In the genomic region with DNA sequence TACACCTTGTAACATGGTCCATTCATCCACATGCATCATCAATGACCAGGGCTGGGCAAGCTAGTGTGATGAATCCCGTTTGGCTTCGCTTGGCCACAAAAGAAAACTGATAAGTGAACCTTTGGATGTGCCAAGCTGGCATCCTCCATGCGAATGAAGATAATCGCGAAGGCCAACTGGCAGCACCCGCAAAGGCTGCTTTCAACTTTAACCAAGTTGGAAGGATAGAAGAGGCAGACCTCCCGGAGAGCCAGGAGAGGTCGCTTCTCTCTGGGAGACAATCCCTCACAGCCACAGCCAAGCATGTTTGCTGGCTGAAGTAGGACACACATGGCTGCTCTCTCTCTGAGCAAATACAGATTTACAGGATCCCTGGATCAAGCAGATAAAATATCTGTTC, we compare ENCODE assay signal across 14 mouse cellular contexts.
DNase-seq lines count a peak whose midpoint lies in the region; ATAC-seq lines count a peak whose summit lies in the region.
"Had no signal": no experiment of that assay in that cellular context is flagged by ENCODE, and none has a peak within 500 bp of the region (broad histone marks: within the 10 kb centered on the region; RNA-seq: fewer than 3 reads in every experiment).

No protein-coding gene starts in this region.

- no peak overlapping the region for H3K27ac ChIP-seq in heart, embryonic 10.5 days
- H3K27ac ChIP-seq in forebrain, embryonic 14.5 days (ENCODE audit: low read depth, low read length), result no peak overlapping the region
- H3K27ac ChIP-seq: forebrain, embryonic 15.5 days; intestine, embryonic 15.5 days; lung, embryonic 15.5 days had no signal

- no peak for ATAC-seq in forebrain, embryonic 14.5 days
- ATAC-seq: forebrain, embryonic 15.5 days; intestine, embryonic 15.5 days had no signal

- H3K36me3 ChIP-seq in heart, embryonic 10.5 days, result no peaks in the 10 kb centered on the region
- H3K36me3 ChIP-seq in forebrain, embryonic 14.5 days (ENCODE audit: control insufficient read depth, insufficient read depth, low read length), result no peaks in the 10 kb centered on the region
- H3K36me3 ChIP-seq: forebrain, embryonic 15.5 days; intestine, embryonic 15.5 days; lung, embryonic 15.5 days had no signal

- H3K9ac ChIP-seq in forebrain, embryonic 14.5 days (ENCODE audit: low read length), result no peak overlapping the region
- H3K9ac ChIP-seq: forebrain, embryonic 15.5 days; intestine, embryonic 15.5 days; lung, embryonic 15.5 days had no signal

- no peaks in the 10 kb centered on the region for H3K4me1 ChIP-seq in heart, embryonic 10.5 days
- no peaks in the 10 kb centered on the region for H3K4me1 ChIP-seq in forebrain, embryonic 14.5 days (ENCODE audit: control insufficient read depth, insufficient read depth, low read length)
- H3K4me1 ChIP-seq: forebrain, embryonic 15.5 days; intestine, embryonic 15.5 days; lung, embryonic 15.5 days had no signal

- H3K4me3 ChIP-seq in heart, embryonic 10.5 days, result no peak overlapping the region
- H3K4me3 ChIP-seq in forebrain, embryonic 14.5 days (ENCODE audit: low read depth, low read length), result no peak overlapping the region
- H3K4me3 ChIP-seq: forebrain, embryonic 15.5 days; intestine, embryonic 15.5 days; lung, embryonic 15.5 days had no signal

- no peak overlapping the region for H3K4me2 ChIP-seq in forebrain, embryonic 14.5 days (ENCODE audit: low read length)
- H3K4me2 ChIP-seq: forebrain, embryonic 15.5 days; intestine, embryonic 15.5 days; lung, embryonic 15.5 days had no signal

- H3K9me3 ChIP-seq in heart, embryonic 10.5 days, result no peaks in the 10 kb centered on the region
- H3K9me3 ChIP-seq in forebrain, embryonic 14.5 days (replicated peaks; ENCODE audit: control insufficient read depth, low read length), result no peaks in the 10 kb centered on the region
- H3K9me3 ChIP-seq: forebrain, embryonic 15.5 days; intestine, embryonic 15.5 days; lung, embryonic 15.5 days had no signal

- DNase-seq in heart, adult 18-20 months, result peak; percentile 24 to 64
- DNase-seq in heart, embryonic 10.5 days (ENCODE audit: low spot score), result no peak
- peak; percentile 86 for DNase-seq in ovary, adult 18-20 months (ENCODE audit: low spot score)
- DNase-seq in ovary, postnatal 14 days (ENCODE audit: low spot score), result no peak
- peak; percentile 17 to 23 for DNase-seq in heart, adult 9 months (ENCODE audit: low spot score in 2 of 2)
- no peak for DNase-seq in kidney, adult 8-10 months
- DNase-seq in forebrain, embryonic 14.5 days (ENCODE audit: low spot score), result no peak
- DNase-seq: kidney, postnatal 36 days; layer of hippocampus, postnatal 36 days; right cerebral cortex, postnatal 25 days; thymus, postnatal 14 days had no signal

- 75% methylated on average over 8 of the region's 8 CpGs for WGBS in heart, embryonic 10.5 days
- 89% methylated on average over 8 of the region's 8 CpGs for WGBS in forebrain, embryonic 14.5 days

- H3K27me3 ChIP-seq in heart, embryonic 10.5 days (ENCODE audit: insufficient read depth, poor library complexity, severe bottlenecking), result no peaks in the 10 kb centered on the region
- H3K27me3 ChIP-seq in forebrain, embryonic 14.5 days (replicated peaks; ENCODE audit: control insufficient read depth, insufficient read depth, low read length), result no peaks in the 10 kb centered on the region
- H3K27me3 ChIP-seq: forebrain, embryonic 15.5 days; intestine, embryonic 15.5 days; lung, embryonic 15.5 days had no signal

Comparison
In these comparisons a context has a peak if more than half of its experiments do, and no peak if none do; other contexts are left out.
1. DNase-seq: peak in heart, adult 18-20 months (2 of 2), ovary, adult 18-20 months (single experiment) and heart, adult 9 months (2 of 2); none in heart, embryonic 10.5 days (single experiment), ovary, postnatal 14 days (single experiment), kidney, adult 8-10 months (0 of 2) and forebrain, embryonic 14.5 days (single experiment).